Comparison of ENCODE assay signal across 9 mouse cellular contexts in the genomic region with DNA sequence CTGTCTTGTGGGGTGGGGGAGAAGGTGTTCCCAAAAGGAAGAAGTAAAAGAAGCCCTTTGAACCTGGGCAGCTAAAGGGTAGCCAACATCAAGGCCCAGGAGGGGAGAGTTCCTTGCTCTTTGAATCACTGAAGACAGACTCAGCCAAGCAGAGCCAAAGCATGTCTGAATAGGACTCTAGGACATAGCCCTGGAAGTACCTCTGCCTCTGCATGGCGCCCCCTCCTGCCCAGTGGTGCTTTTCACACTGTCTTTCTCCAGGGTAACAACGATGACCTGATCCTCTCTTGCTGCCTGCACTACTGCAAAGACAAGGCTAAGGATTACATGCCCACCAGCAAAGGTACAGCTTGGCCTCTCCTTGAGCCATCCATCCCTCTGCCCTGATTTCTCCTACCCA. TPM values are rescaled to one million over a fixed set of nuclear protein-coding genes. Genes with fewer than 3 reads are reported as not detected.
A peak's percentile ranks its signal among the peaks of the same experiment; 100 is the strongest.
DNase-seq lines count a peak whose midpoint lies in the region; ATAC-seq and TF ChIP-seq lines count a peak whose summit lies in the region.
"Had no signal": no experiment of that assay in that cellular context is flagged by ENCODE, and none has a peak within 500 bp of the region (broad histone marks: within the 10 kb centered on the region; RNA-seq: fewer than 3 reads in every experiment).

No protein-coding gene starts in this region.

- H3K9ac ChIP-seq in heart, adult 2 months (ENCODE audit: low read depth, low read length): no peak overlapping the region
- no peak overlapping the region for H3K9ac ChIP-seq in heart, embryonic 11.5 days (ENCODE audit: low read depth, low read length)
- H3K9ac ChIP-seq in lung, embryonic 15.5 days: no peak overlapping the region
- H3K9ac ChIP-seq in forebrain, embryonic 14.5 days (ENCODE audit: low read length): no peak overlapping the region
- H3K9ac ChIP-seq: limb, embryonic 13.5 days had no signal

- H3K79me2 ChIP-seq in heart, adult 2 months (replicated peaks; ENCODE audit: control insufficient read depth, insufficient read depth, low read length): no peaks in the 10 kb centered on the region

- no peak for ATAC-seq in heart, embryonic 11.5 days (replicated peaks; ENCODE audit: insufficient number of reproducible peaks, low FRiP score, low TSS enrichment)
- ATAC-seq in granulocyte monocyte progenitor cell, adult 5-6 weeks (replicated peaks; ENCODE audit: poor library complexity, severe bottlenecking): 0 out of 2 replicates have a peak, but pooled peaks have one; percentile 28
- no peak for ATAC-seq in lung, embryonic 15.5 days (ENCODE audit: borderline replicate concordance, extremely low read depth, low FRiP score, low TSS enrichment)
- no peak for ATAC-seq in forebrain, embryonic 14.5 days

- H3K4me1 ChIP-seq in heart, adult 2 months (ENCODE audit: control insufficient read depth, insufficient read depth, low read length): peaks cover 35% of the 10 kb centered on the region
- H3K4me1 ChIP-seq in heart, embryonic 11.5 days (ENCODE audit: control insufficient read depth, insufficient read depth, low read length): peaks cover 27% of the 10 kb centered on the region
- H3K4me1 ChIP-seq in E14TG2a.4 (replicated peaks; ENCODE audit: low read depth, low read length): peaks cover 23% of the 10 kb centered on the region
- H3K4me1 ChIP-seq in lung, embryonic 15.5 days: peaks cover 79% of the 10 kb centered on the region
- no peaks in the 10 kb centered on the region for H3K4me1 ChIP-seq in forebrain, embryonic 14.5 days (ENCODE audit: control insufficient read depth, insufficient read depth, low read length)
- H3K4me1 ChIP-seq in cerebellum, adult 2 months (ENCODE audit: control insufficient read depth, insufficient read depth, low read length): peaks cover 24% of the 10 kb centered on the region

- no peaks in the 10 kb centered on the region for H3K27me3 ChIP-seq in heart, adult 2 months (ENCODE audit: control insufficient read depth, insufficient read depth, low read length)
- peaks cover 10% of the 10 kb centered on the region for H3K27me3 ChIP-seq in heart, embryonic 11.5 days (ENCODE audit: control insufficient read depth, insufficient read depth, low read length)
- H3K27me3 ChIP-seq in E14TG2a.4 (ENCODE audit: insufficient read depth, low read length): peaks cover 19% of the 10 kb centered on the region
- peaks cover 6% of the 10 kb centered on the region for H3K27me3 ChIP-seq in lung, embryonic 15.5 days
- H3K27me3 ChIP-seq in forebrain, embryonic 14.5 days (replicated peaks; ENCODE audit: control insufficient read depth, insufficient read depth, low read length): peaks cover 13% of the 10 kb centered on the region
- no peaks in the 10 kb centered on the region for H3K27me3 ChIP-seq in cerebellum, adult 2 months (ENCODE audit: control insufficient read depth, insufficient read depth, low read length)

- TF ChIP-seq CTCF in heart, adult 2 months (IDR thresholded peaks at IDR 0.05): peak; percentile 78
- peak; percentile 38 for TF ChIP-seq CTCF in E14TG2a.4 (conservative IDR thresholded peaks at IDR 0.05; ENCODE audit: low read length)
- no peak for TF ChIP-seq CTCF in cerebellum, adult 2 months (IDR thresholded peaks at IDR 0.05; ENCODE audit: borderline replicate concordance, insufficient read depth, low read depth, low read length)

- TF ChIP-seq POLR2A in heart, adult 2 months (IDR thresholded peaks at IDR 0.05; ENCODE audit: insufficient read depth, low read depth, low read length): no peak
- TF ChIP-seq POLR2A in cerebellum, adult 2 months (IDR thresholded peaks at IDR 0.05; ENCODE audit: borderline replicate concordance, insufficient read depth, low read length): no peak

- WGBS in heart, adult 2 months: 33% methylated on average over 2 of the region's 2 CpGs
- WGBS in heart, embryonic 11.5 days (ENCODE audit: insufficient replicate concordance): 56% methylated on average over 2 of the region's 2 CpGs
- WGBS in lung, embryonic 15.5 days: 64% methylated on average over 2 of the region's 2 CpGs
- WGBS in forebrain, embryonic 14.5 days: 65% methylated on average over 2 of the region's 2 CpGs
- 62% methylated on average over 2 of the region's 2 CpGs for WGBS in cerebellum, adult 2 months

- peaks cover 8% of the 10 kb centered on the region for H3K36me3 ChIP-seq in heart, adult 2 months (ENCODE audit: control insufficient read depth, insufficient read depth, low read length)
- peaks cover 14% of the 10 kb centered on the region for H3K36me3 ChIP-seq in heart, embryonic 11.5 days (ENCODE audit: control insufficient read depth, insufficient read depth, low read length)
- H3K36me3 ChIP-seq in E14TG2a.4 (ENCODE audit: insufficient read depth, low read length): peaks cover 67% of the 10 kb centered on the region
- H3K36me3 ChIP-seq in lung, embryonic 15.5 days: peaks cover 28% of the 10 kb centered on the region
- peaks cover 48% of the 10 kb centered on the region for H3K36me3 ChIP-seq in forebrain, embryonic 14.5 days (ENCODE audit: control insufficient read depth, insufficient read depth, low read length)

- DNase-seq in heart, adult 2 months: peak; percentile 69 to 79
- no peak for DNase-seq in T-cell, adult 2 months (ENCODE audit: low spot score)
- no peak for DNase-seq in forebrain, embryonic 14.5 days (ENCODE audit: low spot score)
- no peak for DNase-seq in cerebellum, adult 2 months

- no peaks in the 10 kb centered on the region for H3K9me3 ChIP-seq in heart, embryonic 11.5 days (replicated peaks; ENCODE audit: control insufficient read depth, low read length)
- no peaks in the 10 kb centered on the region for H3K9me3 ChIP-seq in E14TG2a.4 (ENCODE audit: low read length)
- no peaks in the 10 kb centered on the region for H3K9me3 ChIP-seq in lung, embryonic 15.5 days
- H3K9me3 ChIP-seq in forebrain, embryonic 14.5 days (replicated peaks; ENCODE audit: control insufficient read depth, low read length): no peaks in the 10 kb centered on the region
- H3K9me3 ChIP-seq: limb, embryonic 13.5 days had no signal

- H3K27ac ChIP-seq in heart, adult 2 months: peak overlapping the region; percentile 3; the same call in 1 of the 2 replicates
- no peak overlapping the region for H3K27ac ChIP-seq in heart, embryonic 11.5 days (ENCODE audit: low read depth, low read length)
- H3K27ac ChIP-seq in lung, embryonic 15.5 days: peak overlapping the region; percentile 83; the same call in 1 of the 2 replicates
- no peak overlapping the region for H3K27ac ChIP-seq in forebrain, embryonic 14.5 days (ENCODE audit: low read depth, low read length)
- H3K27ac ChIP-seq in cerebellum, adult 2 months (ENCODE audit: insufficient read depth, low read length): no peak overlapping the region

- intact Hi-C loops in heart, adult 2 months (cut with DNase I): no loop called here

- H3K4me2 ChIP-seq in heart, embryonic 11.5 days: no peak overlapping the region
- H3K4me2 ChIP-seq in lung, embryonic 15.5 days: no peak overlapping the region
- H3K4me2 ChIP-seq in forebrain, embryonic 14.5 days (ENCODE audit: low read length): no peak overlapping the region
- H3K4me2 ChIP-seq: limb, embryonic 13.5 days had no signal

- H3K4me3 ChIP-seq in heart, adult 2 months: no peak overlapping the region
- H3K4me3 ChIP-seq in heart, embryonic 11.5 days (ENCODE audit: low read depth, low read length): no peak overlapping the region
- H3K4me3 ChIP-seq in E14TG2a.4 (replicated peaks; ENCODE audit: low read length): no peak overlapping the region
- H3K4me3 ChIP-seq in lung, embryonic 15.5 days: no peak overlapping the region
- H3K4me3 ChIP-seq in forebrain, embryonic 14.5 days (ENCODE audit: low read depth, low read length): no peak overlapping the region
- no peak overlapping the region for H3K4me3 ChIP-seq in cerebellum, adult 2 months (replicated peaks; ENCODE audit: insufficient read depth, low read depth, low read length)
- H3K4me3 ChIP-seq: limb, embryonic 13.5 days had no signal

- TF ChIP-seq EP300 in heart, adult 2 months (IDR thresholded peaks at IDR 0.05; ENCODE audit: insufficient read depth, low read depth, low read length): peak; percentile 69; the same call in 1 of the 2 replicates

RNA-seq across cellular contexts. Expression of gene Hic1, which starts 9.8 kb away (rescaled TPM):
- total RNA-seq in heart, adult 2 months (2021): 10 to 100 TPM; 12.6 to 13.6 TPM
- 15.5 and 19.6 TPM in 2 replicates for polyA plus RNA-seq in heart, adult 2 months (2012; rRNA removed)
- 2.5 and 3.0 TPM in 2 replicates for polyA plus RNA-seq in heart, embryonic 11.5 days (2014; fragmentation: Nextera tagmentation; extraction: Ambion mirVana)
- not detected in 2 replicates for total RNA-seq in granulocyte monocyte progenitor cell, adult 5-6 weeks (2014; fragmentation: Nextera tagmentation)
- total RNA-seq in granulocyte monocyte progenitor cell, adult 5-6 weeks (2017): not detected in 2 replicates
- polyA plus RNA-seq in lung, embryonic 15.5 days (2015; fragmentation: Nextera tagmentation; extraction: Ambion mirVana): 20.1 and 21.7 TPM in 2 replicates
- polyA plus RNA-seq in forebrain, embryonic 14.5 days (2014; fragmentation: Nextera tagmentation; extraction: Ambion mirVana): 1.3 and 2.0 TPM in 2 replicates
- 3.0 and 3.7 TPM in 2 replicates for polyA plus RNA-seq in cerebellum, adult 2 months (2012; rRNA removed)

RNA-seq across cellular contexts. Expression of gene Ovca2, which starts 19.1 kb away (rescaled TPM):
- total RNA-seq in heart, adult 2 months (2021): 1 to 10 TPM; 5.7 to 6.1 TPM
- polyA plus RNA-seq in heart, adult 2 months (2012; rRNA removed): 11.1 and 16.7 TPM in 2 replicates
- 23.4 and 24.6 TPM in 2 replicates for polyA plus RNA-seq in heart, embryonic 11.5 days (2014; fragmentation: Nextera tagmentation; extraction: Ambion mirVana)
- total RNA-seq in granulocyte monocyte progenitor cell, adult 5-6 weeks (2014; fragmentation: Nextera tagmentation): 17.1 and 20.1 TPM in 2 replicates
- total RNA-seq in granulocyte monocyte progenitor cell, adult 5-6 weeks (2017): 16.1 and 16.4 TPM in 2 replicates
- polyA plus RNA-seq in lung, embryonic 15.5 days (2015; fragmentation: Nextera tagmentation; extraction: Ambion mirVana): 25.5 and 26.2 TPM in 2 replicates
- 24.3 and 24.6 TPM in 2 replicates for polyA plus RNA-seq in forebrain, embryonic 14.5 days (2014; fragmentation: Nextera tagmentation; extraction: Ambion mirVana)
- 15.3 and 16.3 TPM in 2 replicates for polyA plus RNA-seq in cerebellum, adult 2 months (2012; rRNA removed)

RNA-seq across cellular contexts. Expression of gene Dph1, which starts 31.5 kb away (rescaled TPM):
- 10 to 100 TPM in 1 of 2 experiments, 1 to 10 TPM in 1; 8.5 to 11.6 TPM for total RNA-seq in heart, adult 2 months (2021)
- 21.7 and 32.9 TPM in 2 replicates for polyA plus RNA-seq in heart, adult 2 months (2012; rRNA removed)
- polyA plus RNA-seq in heart, embryonic 11.5 days (2014; fragmentation: Nextera tagmentation; extraction: Ambion mirVana): 16.5 and 21.0 TPM in 2 replicates
- total RNA-seq in granulocyte monocyte progenitor cell, adult 5-6 weeks (2014; fragmentation: Nextera tagmentation): 7.6 and 17.1 TPM in 2 replicates
- total RNA-seq in granulocyte monocyte progenitor cell, adult 5-6 weeks (2017): 8.9 and 10.6 TPM in 2 replicates
- polyA plus RNA-seq in lung, embryonic 15.5 days (2015; fragmentation: Nextera tagmentation; extraction: Ambion mirVana): 20.4 and 21.0 TPM in 2 replicates
- 15.9 and 17.6 TPM in 2 replicates for polyA plus RNA-seq in forebrain, embryonic 14.5 days (2014; fragmentation: Nextera tagmentation; extraction: Ambion mirVana)
- polyA plus RNA-seq in cerebellum, adult 2 months (2012; rRNA removed): 18.6 and 19.3 TPM in 2 replicates

RNA-seq across cellular contexts. Expression of gene Rtn4rl1, which starts 34.0 kb away (rescaled TPM):
- total RNA-seq in heart, adult 2 months (2021): 1 to 10 TPM; 8.4 to 9.4 TPM
- 7.5 and 10.4 TPM in 2 replicates for polyA plus RNA-seq in heart, adult 2 months (2012; rRNA removed)
- polyA plus RNA-seq in heart, embryonic 11.5 days (2014; fragmentation: Nextera tagmentation; extraction: Ambion mirVana): 12.7 and 16.8 TPM in 2 replicates
- total RNA-seq in granulocyte monocyte progenitor cell, adult 5-6 weeks (2014; fragmentation: Nextera tagmentation): 0.37 and 1.0 TPM in 2 replicates
- 0.15 TPM in 1 of 2 replicates, not detected in the other for total RNA-seq in granulocyte monocyte progenitor cell, adult 5-6 weeks (2017)
- polyA plus RNA-seq in lung, embryonic 15.5 days (2015; fragmentation: Nextera tagmentation; extraction: Ambion mirVana): 1.8 and 3.3 TPM in 2 replicates
- polyA plus RNA-seq in forebrain, embryonic 14.5 days (2014; fragmentation: Nextera tagmentation; extraction: Ambion mirVana): 5.0 and 7.4 TPM in 2 replicates
- polyA plus RNA-seq in cerebellum, adult 2 months (2012; rRNA removed): 23.9 and 28.6 TPM in 2 replicates

Comparison
In these comparisons a context has a peak if more than half of its experiments do, and no peak if none do; other contexts are left out.
1. H3K27ac ChIP-seq: peak in heart, adult 2 months (single experiment) and lung, embryonic 15.5 days (single experiment); none in heart, embryonic 11.5 days (single experiment), forebrain, embryonic 14.5 days (single experiment) and cerebellum, adult 2 months (single experiment).
2. DNase-seq: peak in heart, adult 2 months (2 of 2); none in T-cell, adult 2 months (single experiment), forebrain, embryonic 14.5 days (single experiment) and cerebellum, adult 2 months (0 of 2).